Mouse (Mus musculus) neural tube, embryonic 13.5 days (tissue): Measurements from ENCODE around the gene Synj2. TPM values are rescaled to one million over a fixed set of nuclear protein-coding genes. Genes with fewer than 3 reads are reported as not detected.

ENCODE experiments used
- ATAC-seq: fragments of 200-750 bp; cut with Nextera tagmentation; 2 replicates; pipeline ENCODE4 v1.8.0; 2017; ENCODE audit warnings: low read depth, mild to moderate bottlenecking, moderate TSS enrichment, moderate library complexity
- H3K27ac ChIP-seq: fragments of 300-500 bp; sonication (generic); replicated peaks from 2 replicates; pipeline ENCODE4 v1.5.1; 2015; ENCODE audit warnings: moderate library complexity, mild to moderate bottlenecking, inconsistent platforms
- H3K27me3 ChIP-seq: fragments of 300-500 bp; sonication (generic); 2 replicates; pipeline ENCODE4 v1.6.1; 2015; ENCODE audit warnings: mild to moderate bottlenecking, inconsistent platforms
- H3K36me3 ChIP-seq: fragments of 300-500 bp; sonication (generic); 2 replicates; pipeline ENCODE4 v1.6.1; 2015; ENCODE audit warnings: mild to moderate bottlenecking, inconsistent platforms
- H3K4me1 ChIP-seq: fragments of 300-500 bp; sonication (generic); replicated peaks from 2 replicates; pipeline ENCODE4 v1.6.1; 2015; ENCODE audit warnings: inconsistent platforms
- H3K4me2 ChIP-seq: fragments of 300-500 bp; sonication (generic); 2 replicates; pipeline ENCODE4 v1.6.1; 2015; ENCODE audit warnings: inconsistent platforms, mild to moderate bottlenecking, moderate library complexity
- H3K4me3 ChIP-seq: fragments of 300-500 bp; sonication (generic); 2 replicates; pipeline ENCODE4 v1.5.1; 2015; ENCODE audit warnings: mild to moderate bottlenecking, inconsistent platforms
- H3K9ac ChIP-seq: fragments of 300-500 bp; sonication (generic); 2 replicates; pipeline ENCODE4 v1.6.1; 2015; ENCODE audit warnings: moderate library complexity, mild to moderate bottlenecking, inconsistent platforms
- H3K9me3 ChIP-seq: fragments of 300-500 bp; sonication (generic); 2 replicates; pipeline ENCODE4 v1.6.1; 2016; ENCODE audit warnings: inconsistent platforms
- WGBS: fragments of 180-500 bp; shearing (Covaris S2); methylation state at CpG from one replicate; pipeline ENCODE4 v1.1.7; 2015; 5-methylcytosine and 5-hydroxymethylcytosine counted together
- polyA plus RNA-seq: library from polyadenylated mRNA; unstranded; fragments of >200 nt; fragmentation: Nextera tagmentation; extraction: Ambion mirVana; gene quantifications from 2 replicates; pipeline ENCODE4 v1.2.1, GENCODE M21; 2015

The Synj2 gene
- polyA plus RNA-seq, 1 experiment from 2014 or later, result 1.7 TPM

DNA sequence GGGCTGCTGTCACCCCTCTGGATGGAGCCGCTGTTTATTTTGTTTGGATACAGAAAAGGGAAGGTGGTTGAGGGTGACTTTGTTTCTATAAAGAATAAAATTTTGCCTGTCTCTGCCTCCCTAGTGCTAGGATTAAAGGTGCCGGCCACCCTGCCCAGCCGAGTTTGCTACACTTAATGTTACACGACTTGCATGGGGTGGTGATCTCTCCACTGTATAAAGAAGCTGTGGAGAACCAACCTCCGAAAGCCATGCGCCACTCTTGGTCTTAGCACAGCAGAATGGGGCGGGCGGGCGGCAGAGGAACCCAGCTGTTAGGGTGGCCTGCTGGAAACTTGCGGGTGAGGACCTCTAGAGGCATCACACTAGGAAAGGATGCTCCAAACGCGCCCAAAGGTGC, 1.2 kb upstream of the Synj2 start:
- ATAC-seq, result no peak

DNA sequence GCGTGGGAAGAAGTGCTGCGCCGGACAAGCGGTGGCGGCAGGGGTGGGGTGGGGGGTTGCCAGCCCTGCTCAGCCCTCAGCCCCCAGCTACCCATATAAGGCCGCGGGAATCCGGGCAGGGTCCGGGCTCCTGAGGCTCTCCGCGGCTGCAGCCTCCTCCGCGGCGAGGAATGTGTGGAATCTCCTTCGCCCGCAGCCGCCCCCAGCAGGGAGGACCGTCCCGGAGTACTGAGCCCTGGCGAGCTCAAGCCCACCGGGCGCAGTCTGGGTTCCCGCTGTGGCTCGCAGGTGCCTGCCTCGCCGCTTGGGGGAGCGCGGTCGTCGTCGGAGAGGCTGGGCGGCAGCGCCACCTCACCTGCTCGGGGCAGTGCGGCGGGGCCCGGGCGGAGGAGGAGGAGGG, 288 bp upstream of the Synj2 start:
- H3K27ac ChIP-seq, result no peak overlapping the region
- H3K4me3 ChIP-seq, result peak overlapping the region; percentile 51
- WGBS, result under 1% methylated on average over 30 of the region's 38 CpGs
- peak overlapping the region; percentile 79 for H3K4me2 ChIP-seq
- H3K9ac ChIP-seq, result peak overlapping the region; percentile 31; the same call in 1 of the 2 replicates
- H3K4me1 ChIP-seq, result peaks cover 20% of the 10 kb centered on the region
- peaks cover 41% of the 10 kb centered on the region for H3K27me3 ChIP-seq
- no peaks in the 10 kb centered on the region for H3K36me3 ChIP-seq
- peak; percentile 78 for ATAC-seq
- H3K9me3 ChIP-seq, result no peaks in the 10 kb centered on the region

More for the DNA sequence above, 1.2 kb upstream of the Synj2 start:
- H3K27me3 ChIP-seq, result peaks cover 41% of the 10 kb centered on the region
- no peak overlapping the region for H3K9ac ChIP-seq
- peaks cover 29% of the 10 kb centered on the region for H3K4me1 ChIP-seq
- H3K4me3 ChIP-seq, result no peak overlapping the region
- no peaks in the 10 kb centered on the region for H3K36me3 ChIP-seq
- no peak overlapping the region for H3K4me2 ChIP-seq
- whole genome bisulfite sequencing, result 61% methylated on average over 12 of the region's 12 CpGs
- H3K27ac ChIP-seq, result no peak overlapping the region
- no peaks in the 10 kb centered on the region for H3K9me3 ChIP-seq

DNA sequence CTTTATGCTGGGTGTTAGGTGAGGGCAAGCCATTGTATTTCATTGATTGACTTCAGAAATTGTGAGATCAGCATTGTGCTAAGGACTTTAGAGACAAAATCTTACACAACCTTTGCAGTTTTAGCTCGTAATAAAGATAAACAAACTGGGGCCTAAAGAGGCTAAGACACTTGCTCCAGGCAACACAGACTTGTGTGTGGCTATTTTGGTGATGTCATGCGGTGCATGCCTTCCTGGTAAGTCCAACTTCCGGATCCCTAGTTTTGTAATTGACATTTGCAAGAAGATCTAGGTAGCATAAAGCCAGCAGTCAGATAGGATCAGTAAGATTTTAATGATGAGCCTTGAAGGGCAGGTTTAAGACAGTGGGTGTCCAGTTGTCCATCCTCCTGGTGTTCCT, 1.1 kb downstream of the Synj2 start:
- 0 out of 2 replicates have a peak overlapping the region, but pooled peaks have one; percentile 51 for H3K4me3 ChIP-seq
- WGBS, result 82% methylated on average over 3 of the region's 3 CpGs
- H3K9ac ChIP-seq, result no peak overlapping the region
- H3K9me3 ChIP-seq, result no peaks in the 10 kb centered on the region
- H3K27ac ChIP-seq, result no peak overlapping the region
- H3K36me3 ChIP-seq, result no peaks in the 10 kb centered on the region
- ATAC-seq, result no peak
- H3K4me2 ChIP-seq, result peak overlapping the region; percentile 79
- peaks cover 15% of the 10 kb centered on the region for H3K4me1 ChIP-seq
- peaks cover 41% of the 10 kb centered on the region for H3K27me3 ChIP-seq

DNA sequence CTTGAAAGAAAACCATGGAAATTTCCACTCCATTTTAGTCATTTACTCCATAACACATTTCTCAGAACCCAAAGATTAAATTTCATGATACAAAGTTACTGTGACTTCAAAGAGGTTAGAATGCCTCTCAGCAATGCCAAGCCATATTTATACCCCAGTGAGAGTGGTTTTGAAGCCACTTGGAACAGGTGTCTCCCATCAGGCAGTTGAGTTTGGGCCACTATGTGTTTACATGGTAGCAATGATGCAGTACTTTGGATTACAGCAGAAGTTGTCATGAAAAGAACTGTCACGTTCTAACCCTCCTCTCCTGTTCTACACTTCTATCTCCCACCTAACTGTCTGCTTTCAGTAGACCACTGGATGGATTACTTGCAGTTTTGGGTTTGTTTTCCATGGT, 2.0 kb downstream of the Synj2 start:
- WGBS, result 84% methylated on average over 1 of the region's 1 CpGs
- Histone ChIP-seq H3K4me3 (no peak overlapping the region), H3K27me3 (peaks cover 40% of the 10 kb centered on the region), H3K4me1 (peaks cover 15% of the 10 kb centered on the region), H3K9ac (no peak overlapping the region), H3K36me3 (no peaks in the 10 kb centered on the region), H3K9me3 (no peaks in the 10 kb centered on the region), H3K4me2 (no peak overlapping the region), H3K27ac (no peak overlapping the region)
- no peak for ATAC-seq

DNA sequence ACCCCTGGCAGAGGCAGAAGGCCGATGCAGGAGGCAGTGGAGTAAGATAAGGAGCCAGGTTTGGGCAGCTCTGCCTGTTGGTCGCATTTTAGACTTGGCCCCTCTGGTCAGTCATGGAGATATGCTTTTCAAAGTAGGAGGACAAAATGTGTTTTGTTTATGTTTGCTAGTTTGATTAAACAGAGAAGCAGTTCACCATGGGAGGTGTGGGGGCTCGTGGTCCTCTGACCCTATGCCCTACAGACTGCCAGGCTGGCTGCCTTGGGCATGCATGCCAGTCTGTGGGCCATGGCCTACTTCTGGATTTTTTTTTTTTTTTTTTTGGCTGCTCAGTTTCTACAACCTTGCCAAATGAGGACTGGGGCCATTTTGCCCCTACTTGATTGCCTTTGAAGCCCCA, 6.0 kb downstream of the Synj2 start:
- Histone ChIP-seq H3K4me3 (no peak overlapping the region), H3K4me2 (no peak overlapping the region), H3K9ac (no peak overlapping the region), H3K9me3 (no peaks in the 10 kb centered on the region), H3K36me3 (no peaks in the 10 kb centered on the region), H3K4me1 (peaks cover 2% of the 10 kb centered on the region; the same call in 1 of the 2 replicates), H3K27ac (no peak overlapping the region), H3K27me3 (peaks cover 12% of the 10 kb centered on the region)
- ATAC-seq, result no peak
- 75% methylated on average over 3 of the region's 3 CpGs for WGBS

DNA sequence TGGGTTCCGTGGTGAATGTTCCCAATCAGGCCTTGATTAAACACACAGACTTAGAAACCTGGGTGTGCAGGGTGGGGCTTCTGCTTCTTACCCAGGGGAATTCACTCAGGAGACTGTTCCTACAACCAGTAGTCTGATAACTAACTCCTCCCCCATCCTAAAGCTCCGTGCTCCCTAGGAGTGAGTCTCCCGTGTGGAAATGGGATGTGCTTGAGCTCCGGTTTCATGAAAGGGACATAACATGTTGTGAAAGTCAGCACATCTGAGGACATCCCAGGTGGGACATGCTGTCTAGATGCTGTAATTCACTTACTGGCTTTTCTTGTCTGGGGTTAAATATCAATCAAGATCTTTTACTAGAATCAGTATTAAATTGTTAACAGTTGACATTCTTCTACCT, 11.4 kb downstream of the Synj2 start:
- 85% methylated on average over 4 of the region's 4 CpGs for WGBS
- Histone ChIP-seq H3K9me3 (no peaks in the 10 kb centered on the region), H3K4me2 (no peak overlapping the region), H3K4me3 (no peak overlapping the region), H3K27me3 (no peaks in the 10 kb centered on the region), H3K9ac (no peak overlapping the region), H3K36me3 (no peaks in the 10 kb centered on the region), H3K27ac (no peak overlapping the region), H3K4me1 (no peaks in the 10 kb centered on the region)
- ATAC-seq, result no peak

DNA sequence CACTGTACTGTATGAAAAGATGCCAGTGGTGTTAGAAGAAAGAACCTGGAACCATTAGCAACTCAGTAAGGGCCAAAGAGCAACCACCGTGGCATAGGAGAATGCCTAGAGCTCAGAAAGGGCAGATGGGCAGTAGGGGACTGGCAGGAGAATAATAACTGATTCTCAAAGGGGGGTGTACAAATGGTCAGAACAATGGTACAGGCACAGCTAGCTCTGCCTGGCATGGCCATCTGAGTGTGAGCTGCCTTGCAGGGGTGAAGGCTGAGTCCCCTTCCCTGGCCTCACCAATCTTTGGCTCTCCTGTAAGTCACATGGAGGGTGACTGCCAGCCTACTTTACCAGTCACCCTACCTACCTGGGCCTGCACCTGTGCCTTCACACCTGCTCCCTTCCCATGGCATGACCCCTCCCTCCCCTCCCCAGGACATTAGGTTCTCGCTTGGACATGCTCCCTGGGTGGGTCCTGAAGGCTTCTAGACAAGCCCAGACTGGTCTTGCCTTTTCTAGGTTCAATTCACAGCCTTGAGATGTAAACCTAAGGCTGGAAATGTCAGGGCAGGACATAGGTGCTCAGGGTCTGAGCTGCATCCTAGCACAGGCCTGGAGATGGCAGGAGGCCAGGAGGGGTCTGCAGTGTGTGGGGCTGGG, 15.4 kb downstream of the Synj2 start:
- H3K36me3 ChIP-seq, result no peaks in the 10 kb centered on the region
- no peak overlapping the region for H3K9ac ChIP-seq
- H3K27me3 ChIP-seq, result no peaks in the 10 kb centered on the region
- 78% methylated on average over 2 of the region's 2 CpGs for WGBS
- H3K27ac ChIP-seq, result no peak overlapping the region
- H3K4me3 ChIP-seq, result no peak overlapping the region
- no peaks in the 10 kb centered on the region for H3K9me3 ChIP-seq
- H3K4me2 ChIP-seq, result no peak overlapping the region
- no peaks in the 10 kb centered on the region for H3K4me1 ChIP-seq
- ATAC-seq, result no peak

DNA sequence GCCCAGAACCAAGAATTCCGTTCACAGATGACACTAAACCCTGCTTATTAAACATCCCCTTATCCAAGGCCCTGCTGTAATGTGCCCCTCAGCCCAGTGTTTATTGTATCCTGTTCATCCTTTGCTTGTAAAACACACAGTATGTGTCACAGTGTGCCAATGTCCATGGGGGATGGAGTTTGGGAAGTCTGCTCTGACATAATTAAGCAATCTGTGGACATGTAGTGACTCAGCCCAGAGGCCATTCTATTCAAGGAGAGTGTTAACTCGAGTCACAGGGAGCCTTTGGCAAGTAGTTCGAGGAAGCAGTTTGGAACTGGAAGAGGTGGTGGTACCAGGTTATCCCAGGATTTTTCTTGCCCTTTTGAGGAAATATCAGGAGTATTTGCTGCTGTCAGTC, 16.0 kb downstream of the Synj2 start:
- no peak for ATAC-seq
- Histone ChIP-seq H3K27ac (no peak overlapping the region), H3K4me2 (no peak overlapping the region), H3K9ac (no peak overlapping the region), H3K4me1 (no peaks in the 10 kb centered on the region), H3K27me3 (no peaks in the 10 kb centered on the region), H3K36me3 (no peaks in the 10 kb centered on the region), H3K9me3 (no peaks in the 10 kb centered on the region), H3K4me3 (no peak overlapping the region)
- 80% methylated on average over 3 of the region's 3 CpGs for WGBS

DNA sequence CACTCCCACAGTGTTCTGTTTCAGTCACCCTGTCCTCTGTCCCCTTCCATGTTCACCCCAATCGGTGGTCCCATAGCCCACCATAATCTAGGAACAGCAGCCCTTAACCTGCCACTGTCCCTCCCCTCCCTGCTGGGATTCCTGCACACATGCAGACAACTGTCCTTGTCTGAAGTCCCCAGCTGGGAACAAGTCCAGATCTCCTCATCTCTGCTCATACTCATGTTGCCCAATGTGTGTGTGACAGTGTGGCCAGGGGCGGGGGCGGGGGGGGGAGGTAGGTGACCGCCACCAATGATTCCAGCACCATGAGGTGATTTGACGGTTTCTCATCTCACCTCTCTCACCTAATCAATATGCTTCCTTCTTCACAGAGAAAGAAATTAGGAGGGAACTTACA, 17.1 kb downstream of the Synj2 start:
- Histone ChIP-seq H3K9me3 (no peaks in the 10 kb centered on the region), H3K4me3 (no peak overlapping the region), H3K9ac (no peak overlapping the region), H3K4me1 (no peaks in the 10 kb centered on the region), H3K27me3 (no peaks in the 10 kb centered on the region), H3K27ac (no peak overlapping the region), H3K36me3 (no peaks in the 10 kb centered on the region), H3K4me2 (no peak overlapping the region)
- no peak for ATAC-seq
- WGBS, result 95% methylated on average over 5 of the region's 5 CpGs

DNA sequence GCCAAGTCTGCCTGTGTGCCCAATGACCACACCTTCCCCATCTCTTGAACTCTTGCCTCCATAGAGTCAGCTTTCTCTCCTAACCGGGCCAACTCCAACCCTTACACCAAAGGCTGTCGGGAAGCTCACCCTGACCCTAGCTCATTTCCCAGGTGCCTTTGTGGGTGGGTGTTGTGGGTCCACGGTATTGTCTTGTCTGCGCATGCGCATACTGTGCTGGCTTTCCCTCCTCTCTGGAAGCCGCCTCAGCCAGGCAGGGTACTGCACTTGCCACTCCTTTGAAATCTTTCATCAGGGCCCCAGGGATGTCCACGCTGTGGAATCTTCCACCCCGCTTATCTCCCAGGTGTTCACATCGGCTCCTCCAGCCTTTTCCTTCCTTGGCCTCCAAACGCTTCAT, 17.6 kb downstream of the Synj2 start:
- Histone ChIP-seq H3K4me1 (no peaks in the 10 kb centered on the region), H3K36me3 (no peaks in the 10 kb centered on the region), H3K9me3 (no peaks in the 10 kb centered on the region), H3K27ac (no peak overlapping the region), H3K9ac (no peak overlapping the region), H3K4me3 (no peak overlapping the region), H3K4me2 (no peak overlapping the region), H3K27me3 (no peaks in the 10 kb centered on the region)
- WGBS, result 85% methylated on average over 10 of the region's 10 CpGs
- no peak for ATAC-seq

DNA sequence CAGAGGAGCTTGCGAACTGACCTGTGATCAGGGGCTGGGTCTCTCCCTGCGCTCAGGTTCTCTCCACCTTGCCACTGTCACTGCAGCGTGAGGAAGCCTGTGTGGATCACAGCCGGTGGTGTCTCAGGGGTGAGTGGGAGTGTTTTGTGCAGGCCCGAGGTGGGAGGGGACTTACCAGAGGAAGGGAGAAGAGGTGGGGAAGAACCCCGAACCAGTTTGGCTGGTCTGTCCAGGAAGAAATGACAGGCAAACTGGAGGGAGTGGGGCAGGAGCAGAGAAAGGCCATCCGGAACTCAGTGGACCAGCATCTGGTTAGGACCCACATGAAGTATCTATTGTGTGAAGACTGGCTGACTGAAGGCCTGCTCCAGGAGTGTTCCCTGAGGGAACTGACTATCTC, 18.0 kb downstream of the Synj2 start:
- no peak overlapping the region for H3K4me2 ChIP-seq
- no peak for ATAC-seq
- H3K27me3 ChIP-seq, result no peaks in the 10 kb centered on the region
- no peak overlapping the region for H3K9ac ChIP-seq
- no peaks in the 10 kb centered on the region for H3K9me3 ChIP-seq
- H3K4me1 ChIP-seq, result no peaks in the 10 kb centered on the region
- H3K27ac ChIP-seq, result no peak overlapping the region
- WGBS, result 75% methylated on average over 7 of the region's 7 CpGs
- H3K4me3 ChIP-seq, result no peak overlapping the region
- no peaks in the 10 kb centered on the region for H3K36me3 ChIP-seq

DNA sequence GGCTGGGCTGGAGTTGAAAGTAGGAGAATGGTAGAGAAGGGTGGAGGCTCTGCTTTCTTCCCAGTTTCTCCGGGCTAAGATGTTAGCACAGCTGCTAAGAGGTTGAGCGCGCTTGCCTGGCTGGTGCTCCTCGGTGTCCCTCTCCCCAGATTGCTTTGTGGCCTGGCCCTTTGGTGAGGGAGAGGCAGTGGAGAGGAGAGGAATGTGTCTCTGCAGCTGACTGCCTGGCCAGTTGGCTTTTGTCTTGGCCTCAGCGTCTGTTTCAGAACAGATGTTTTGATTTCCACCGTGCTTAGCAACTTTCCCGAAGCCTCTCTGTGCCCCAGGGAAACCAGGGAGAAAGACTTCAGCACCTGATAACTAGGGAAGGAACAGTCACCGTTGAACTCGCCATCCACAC, 18.7 kb downstream of the Synj2 start:
- no peak overlapping the region for H3K27ac ChIP-seq
- H3K4me1 ChIP-seq, result no peaks in the 10 kb centered on the region
- 68% methylated on average over 9 of the region's 9 CpGs for WGBS
- no peaks in the 10 kb centered on the region for H3K36me3 ChIP-seq
- H3K9me3 ChIP-seq, result no peaks in the 10 kb centered on the region
- no peak for ATAC-seq
- no peaks in the 10 kb centered on the region for H3K27me3 ChIP-seq
- no peak overlapping the region for H3K9ac ChIP-seq
- no peak overlapping the region for H3K4me2 ChIP-seq
- H3K4me3 ChIP-seq, result no peak overlapping the region

DNA sequence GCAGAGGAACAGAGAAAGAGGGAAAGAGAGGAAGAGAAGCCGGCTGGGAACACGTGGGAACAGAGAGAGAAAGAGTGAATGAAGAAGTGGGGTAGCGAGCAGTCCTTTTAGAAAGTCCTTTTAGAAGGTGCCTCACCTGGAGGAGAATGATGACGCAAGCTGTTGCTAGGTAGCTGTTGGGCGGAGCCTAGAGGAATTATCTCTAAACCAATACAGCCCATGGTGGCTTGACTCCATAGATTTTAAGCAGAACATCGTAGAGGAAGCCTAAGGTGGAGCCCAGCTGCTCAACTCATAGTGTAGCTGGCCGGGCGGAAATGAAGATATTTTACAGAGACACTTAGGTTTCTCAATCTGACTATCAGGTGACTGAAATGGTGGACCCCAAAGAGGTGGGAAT, 22.7 kb downstream of the Synj2 start:
- Histone ChIP-seq H3K4me2 (no peak overlapping the region), H3K9ac (no peak overlapping the region), H3K27ac (no peak overlapping the region), H3K4me1 (no peaks in the 10 kb centered on the region), H3K27me3 (no peaks in the 10 kb centered on the region), H3K9me3 (no peaks in the 10 kb centered on the region), H3K36me3 (no peaks in the 10 kb centered on the region), H3K4me3 (no peak overlapping the region)
- no peak for ATAC-seq
- 92% methylated on average over 8 of the region's 8 CpGs for whole genome bisulfite sequencing
